In the genomic region with DNA sequence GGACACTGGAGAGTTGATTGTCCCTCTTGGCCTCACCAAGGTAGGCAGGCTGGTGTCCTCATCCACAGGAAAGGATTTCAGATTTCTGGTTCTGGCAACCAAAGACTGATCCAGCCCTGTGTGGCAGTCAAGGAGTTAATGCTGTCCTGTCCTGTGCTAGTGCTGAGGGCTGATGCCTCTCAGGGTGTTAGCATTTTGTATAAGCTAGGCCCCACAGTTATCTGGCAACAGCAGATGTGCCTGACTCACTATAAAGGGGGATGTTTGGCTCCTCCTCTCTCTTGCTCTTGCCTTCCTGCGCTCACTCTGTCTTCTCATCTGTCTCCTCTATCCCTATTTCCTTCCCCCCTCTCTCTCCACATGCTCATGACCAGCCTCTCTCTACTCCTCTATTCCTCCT, we compare ENCODE assay signal across 19 mouse cellular contexts.
A peak's percentile ranks its signal among the peaks of the same experiment; 100 is the strongest.
DNase-seq lines count a peak whose midpoint lies in the region; ATAC-seq and TF ChIP-seq lines count a peak whose summit lies in the region.
"Had no signal": no experiment of that assay in that cellular context is flagged by ENCODE, and none has a peak within 500 bp of the region (broad histone marks: within the 10 kb centered on the region; RNA-seq: fewer than 3 reads in every experiment).

No protein-coding gene starts in this region.

- H3K9me3 ChIP-seq in stomach, embryonic 14.5 days (ENCODE audit: control insufficient read depth, low read depth, low read length) = no peaks in the 10 kb centered on the region
- no peaks in the 10 kb centered on the region for H3K9me3 ChIP-seq in stomach, postnatal 0 days (ENCODE audit: control insufficient read depth, low read length)
- H3K9me3 ChIP-seq in liver, embryonic 15.5 days (replicated peaks) = no peaks in the 10 kb centered on the region
- H3K9me3 ChIP-seq: embryonic facial prominence, embryonic 15.5 days; kidney, embryonic 15.5 days; limb, embryonic 13.5 days; neural tube, embryonic 15.5 days had no signal

- 79% methylated on average over 1 of the region's 1 CpGs for WGBS in stomach, embryonic 14.5 days
- 33% methylated on average over 1 of the region's 1 CpGs for WGBS in stomach, postnatal 0 days
- 21% methylated on average over 1 of the region's 1 CpGs for WGBS in liver, embryonic 15.5 days (ENCODE audit: insufficient replicate concordance)

- no peak for TF ChIP-seq CTCF in stomach, postnatal 0 days (IDR thresholded peaks at IDR 0.05; ENCODE audit: low read depth)

- H3K4me1 ChIP-seq in stomach, embryonic 14.5 days (ENCODE audit: control insufficient read depth, insufficient read depth, low read length) = no peaks in the 10 kb centered on the region
- no peaks in the 10 kb centered on the region for H3K4me1 ChIP-seq in stomach, postnatal 0 days (replicated peaks; ENCODE audit: control insufficient read depth, insufficient read depth)
- peaks cover 36% of the 10 kb centered on the region for H3K4me1 ChIP-seq in liver, embryonic 15.5 days (replicated peaks)
- H3K4me1 ChIP-seq: embryonic facial prominence, embryonic 15.5 days; kidney, embryonic 15.5 days; limb, embryonic 13.5 days had no signal

- H3K9ac ChIP-seq in stomach, embryonic 14.5 days (replicated peaks; ENCODE audit: low read depth, low read length) = no peak overlapping the region
- H3K9ac ChIP-seq in stomach, postnatal 0 days (ENCODE audit: low read length) = no peak overlapping the region
- H3K9ac ChIP-seq in liver, embryonic 15.5 days = peak overlapping the region; percentile 40; the same call in 1 of the 2 replicates
- H3K9ac ChIP-seq: embryonic facial prominence, embryonic 15.5 days; kidney, embryonic 15.5 days; limb, embryonic 13.5 days; neural tube, embryonic 15.5 days had no signal

- no peak for TF ChIP-seq EP300 in stomach, postnatal 0 days (optimal IDR thresholded peaks at IDR 0.05)

- H3K27me3 ChIP-seq in stomach, embryonic 14.5 days (ENCODE audit: control insufficient read depth, insufficient read depth, low read length) = no peaks in the 10 kb centered on the region
- no peaks in the 10 kb centered on the region for H3K27me3 ChIP-seq in stomach, postnatal 0 days (ENCODE audit: control insufficient read depth, insufficient read depth, low read length)
- no peaks in the 10 kb centered on the region for H3K27me3 ChIP-seq in liver, embryonic 15.5 days
- H3K27me3 ChIP-seq: neural tube, embryonic 15.5 days had no signal

- H3K36me3 ChIP-seq in stomach, embryonic 14.5 days (ENCODE audit: control insufficient read depth, insufficient read depth, low read length) = no peaks in the 10 kb centered on the region
- H3K36me3 ChIP-seq in stomach, postnatal 0 days (ENCODE audit: control insufficient read depth, insufficient read depth, low read length) = no peaks in the 10 kb centered on the region
- no peaks in the 10 kb centered on the region for H3K36me3 ChIP-seq in liver, embryonic 15.5 days (replicated peaks)
- H3K36me3 ChIP-seq: embryonic facial prominence, embryonic 15.5 days; kidney, embryonic 15.5 days; limb, embryonic 13.5 days; neural tube, embryonic 15.5 days had no signal

- no peak overlapping the region for H3K4me3 ChIP-seq in stomach, embryonic 14.5 days (ENCODE audit: low read depth, low read length)
- H3K4me3 ChIP-seq in stomach, postnatal 0 days (ENCODE audit: low read depth, low read length) = no peak overlapping the region
- peak overlapping the region; percentile 34; the same call in 1 of the 2 replicates for H3K4me3 ChIP-seq in liver, embryonic 15.5 days (replicated peaks)
- H3K4me3 ChIP-seq: embryonic facial prominence, embryonic 15.5 days; kidney, embryonic 15.5 days; limb, embryonic 13.5 days; neural tube, embryonic 15.5 days had no signal

- no peak overlapping the region for H3K27ac ChIP-seq in stomach, embryonic 14.5 days (ENCODE audit: low read length)
- H3K27ac ChIP-seq in stomach, postnatal 0 days (replicated peaks) = no peak overlapping the region
- H3K27ac ChIP-seq in liver, embryonic 15.5 days (replicated peaks) = peak overlapping the region; percentile 94
- H3K27ac ChIP-seq: embryonic facial prominence, embryonic 15.5 days; hindbrain, postnatal 0 days; kidney, embryonic 15.5 days; limb, embryonic 13.5 days; neural tube, embryonic 15.5 days had no signal

- no peak for DNase-seq in stomach, postnatal 0 days (ENCODE audit: low spot score)
- DNase-seq in testis, postnatal 14 days (ENCODE audit: low spot score) = no peak
- DNase-seq in adrenal gland, adult (ENCODE audit: inconsistent age in 2 of 2, low spot score in 1 of 2) = no peak
- no peak for DNase-seq in adrenal gland, adult 8-10 months
- DNase-seq in kidney, adult 9 months = no peak
- DNase-seq: cerebellum, adult 2 months; heart, adult 11 months had no signal

- ATAC-seq in stomach, embryonic 14.5 days (ENCODE audit: insufficient number of reproducible peaks, insufficient read depth, low FRiP score, low read depth) = peak; percentile 51; the same call in 1 of the 2 replicates
- no peak for ATAC-seq in stomach, postnatal 0 days (ENCODE audit: low FRiP score, low TSS enrichment)
- peak; percentile 60 for ATAC-seq in common myeloid progenitor, adult 5-6 weeks (replicated peaks; ENCODE audit: low read depth, poor library complexity, severe bottlenecking)
- peak; percentile 95 for ATAC-seq in liver, embryonic 15.5 days (ENCODE audit: insufficient read depth)
- ATAC-seq: CD4-positive, CD25-positive, alpha-beta regulatory T cell, adult 4 months; forebrain, embryonic 14.5 days; hindbrain, postnatal 0 days; lung, postnatal 0 days had no signal

- no peak overlapping the region for H3K4me2 ChIP-seq in stomach, embryonic 14.5 days (replicated peaks; ENCODE audit: low read depth, low read length)
- H3K4me2 ChIP-seq in stomach, postnatal 0 days (replicated peaks; ENCODE audit: low read depth) = no peak overlapping the region
- H3K4me2 ChIP-seq in liver, embryonic 15.5 days = peak overlapping the region; percentile 60
- H3K4me2 ChIP-seq: embryonic facial prominence, embryonic 15.5 days; kidney, embryonic 15.5 days; limb, embryonic 13.5 days; midbrain, embryonic 11.5 days; neural tube, embryonic 15.5 days had no signal
